ENCODE assay signal across 7 mouse cellular contexts in the genomic region with DNA sequence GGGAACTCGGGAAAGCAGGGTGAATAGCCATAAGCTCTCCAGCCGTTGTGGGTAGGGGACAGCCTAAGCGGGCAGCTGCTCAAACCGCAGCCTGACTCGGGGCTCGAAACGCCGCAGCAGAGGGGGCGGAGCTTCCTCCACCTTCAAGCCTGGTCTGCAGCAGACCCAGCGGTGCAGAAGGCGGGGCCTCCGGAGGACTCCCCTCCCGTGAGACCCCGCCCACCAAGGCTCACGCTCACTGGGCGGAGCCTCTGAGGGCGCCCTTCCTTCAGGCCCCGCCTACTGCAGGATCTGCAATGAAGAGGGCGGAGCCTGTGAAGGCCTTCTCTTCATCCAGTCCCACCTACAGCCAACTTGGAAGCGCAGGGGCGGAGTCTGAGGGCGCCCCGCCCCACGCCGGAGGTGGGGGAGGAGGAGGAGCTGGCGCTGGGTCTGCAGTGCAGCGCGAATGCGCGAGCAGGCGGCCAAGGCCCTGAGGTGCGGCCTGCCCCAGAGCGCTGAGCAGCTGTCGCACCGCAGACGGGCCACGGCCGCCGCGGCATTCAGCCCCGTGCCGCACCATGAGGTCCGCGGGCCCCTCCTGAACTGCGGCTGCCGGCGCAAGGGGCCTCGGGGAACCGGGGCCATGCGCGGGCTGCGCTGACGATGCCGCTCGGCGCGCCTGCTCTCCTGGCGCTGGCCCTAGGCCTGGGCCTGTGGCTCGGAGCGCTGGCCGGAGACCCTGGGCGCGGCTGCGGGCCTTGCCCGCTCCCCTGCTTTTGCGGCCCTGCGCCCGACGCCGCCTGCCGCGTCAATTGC. TPM values are rescaled to one million over a fixed set of nuclear protein-coding genes. Genes with fewer than 3 reads are reported as not detected.
A peak's percentile ranks its signal among the peaks of the same experiment; 100 is the strongest.
DNase-seq lines count a peak whose midpoint lies in the region; ATAC-seq lines count a peak whose summit lies in the region.

A gene (plus strand): TSS at position 217 of the 798 bp plus-strand sequence.

- H3K9me3 ChIP-seq in intestine, embryonic 15.5 days, result no peaks in the 10 kb centered on the region
- no peaks in the 10 kb centered on the region for H3K9me3 ChIP-seq in midbrain, embryonic 10.5 days (replicated peaks)

- H3K4me1 ChIP-seq in intestine, embryonic 15.5 days (replicated peaks), result peaks cover 19% of the 10 kb centered on the region
- H3K4me1 ChIP-seq in midbrain, embryonic 10.5 days, result peaks cover 40% of the 10 kb centered on the region

- peak within 1 kb of the TSS; percentile 83 for H3K4me2 ChIP-seq in intestine, embryonic 15.5 days (replicated peaks)

- H3K27me3 ChIP-seq in intestine, embryonic 15.5 days (replicated peaks), result no peaks in the 10 kb centered on the region
- H3K27me3 ChIP-seq in midbrain, embryonic 10.5 days (ENCODE audit: low read depth, poor library complexity, severe bottlenecking), result peaks cover 30% of the 10 kb centered on the region

- H3K9ac ChIP-seq in intestine, embryonic 15.5 days, result peak within 1 kb of the TSS; percentile 97

- peak; percentile 100 for DNase-seq in adrenal gland, adult 2 months
- DNase-seq in embryo, embryonic 11.5 days (ENCODE audit: low read depth, low spot score), result peak; percentile 100
- DNase-seq in gastrocnemius, postnatal 36 days, result peak; percentile 98 to 99
- peak; percentile 98 to 100 for DNase-seq in left cerebral cortex, postnatal 25 days (ENCODE audit: low spot score in 2 of 2)
- DNase-seq in midbrain, embryonic 10.5 days (ENCODE audit: low spot score), result peak; percentile 100
- DNase-seq in right cerebral cortex, postnatal 4 days, result peak; percentile 91

- peak within 1 kb of the TSS; percentile 98 for H3K27ac ChIP-seq in intestine, embryonic 15.5 days
- H3K27ac ChIP-seq in midbrain, embryonic 10.5 days (replicated peaks), result peak within 1 kb of the TSS; percentile 98

- under 1% methylated on average over 70 of the region's 72 CpGs for WGBS in intestine, embryonic 15.5 days
- under 1% methylated on average over 72 of the region's 72 CpGs for WGBS in midbrain, embryonic 10.5 days

- ATAC-seq in intestine, embryonic 15.5 days, result peak; percentile 96

- no peaks in the 10 kb centered on the region for H3K36me3 ChIP-seq in intestine, embryonic 15.5 days
- H3K36me3 ChIP-seq in midbrain, embryonic 10.5 days, result 0 out of 2 replicates have a peak, but pooled peaks cover 3% of the 10 kb centered on the region

- intact Hi-C loops in gastrocnemius, postnatal 36 days (cut with DNase I), result no loop called here
- intact Hi-C loops in left cerebral cortex, postnatal 25 days (cut with DNase I), result loop anchor here (2.0 kb wide), 1 partner anchor 15 kb away; a partner anchor contains a TSS

- H3K4me3 ChIP-seq in intestine, embryonic 15.5 days (replicated peaks), result peak within 1 kb of the TSS; percentile 95
- H3K4me3 ChIP-seq in midbrain, embryonic 10.5 days, result peak within 1 kb of the TSS; percentile 89

RNA-seq across cellular contexts. Expression of the gene that starts here (rescaled TPM):
- total RNA-seq in adrenal gland, adult 2 months (2021), result 10 to 100 TPM; 34.3 to 40.5 TPM
- polyA plus RNA-seq in adrenal gland, adult 2 months (2012; rRNA removed), result 73.2 and 73.3 TPM in 2 replicates
- 10 to 100 TPM; 19.8 to 20.3 TPM for total RNA-seq in gastrocnemius, postnatal 36 days (2021)
- 16.9 and 17.4 TPM in 2 replicates for polyA plus RNA-seq in intestine, embryonic 15.5 days (2015; fragmentation: Nextera tagmentation; extraction: Ambion mirVana)
- 10 to 100 TPM; 66.4 to 84.7 TPM for total RNA-seq in left cerebral cortex, postnatal 25 days (2021)
- 14.7 and 18.5 TPM in 2 replicates for polyA plus RNA-seq in midbrain, embryonic 10.5 days (2016; fragmentation: Nextera tagmentation; extraction: Ambion mirVana)

Comparison
In these comparisons a context has a peak if more than half of its experiments do, and no peak if none do; other contexts are left out.
1. Peak in every context shown above with its lines: DNase-seq, ATAC-seq, H3K4me3 ChIP-seq and H3K27ac ChIP-seq.